Mouse (Mus musculus) CH12.LX (cell line): ENCODE measurements around the gene Emg1. TPM values are rescaled to one million over a fixed set of nuclear protein-coding genes. Genes with fewer than 3 reads are reported as not detected.

Experiments used
- polyA plus RNA-seq: library from polyadenylated mRNA; unstranded; fragments of >175 nt; gene quantifications from 2 replicates; pipeline ENCODE4 v1.2.1, GENCODE M21; 2012; ENCODE audit warnings: low read depth; ENCODE audit not compliant: insufficient read length
- total RNA-seq, 2 experiments: library from RNA; depleted of rRNA; stranded (reverse); fragments of 300-350 nt in 1 of 2; fragments of >200 nt in 1 of 2; gene quantifications; 2 replicates each; pipeline ENCODE4 v1.2.3; 2012 to 2014

The Emg1 gene
- total and polyA plus RNA-seq, 3 experiments, result 301 to 481 (median 352) TPM

Other genes with a start within 250 kb of the Emg1 start
Only the 20 nearest of the 25 such genes appear.
- 0.55 and 0.80 TPM in 2 replicates for gene C1s1, start 169.8 kb downstream of the Emg1 start, total RNA-seq (2012; rRNA removed)
- gene C1s1, start 169.8 kb downstream of the Emg1 start, total RNA-seq (2014; rRNA removed), result 1.3 and 1.8 TPM in 2 replicates
- gene C1s1, start 169.8 kb downstream of the Emg1 start, polyA plus RNA-seq, result 2.4 and 4.8 TPM in 2 replicates
- gene C1rb, start 141.9 kb downstream of the Emg1 start, total RNA-seq (2012; rRNA removed), result not detected in 2 replicates
- gene C1rb, start 141.9 kb downstream of the Emg1 start, total RNA-seq (2014; rRNA removed), result not detected in 2 replicates
- not detected in 2 replicates for gene C1rb, start 141.9 kb downstream of the Emg1 start, polyA plus RNA-seq
- gene C1s2, start 76.1 kb downstream of the Emg1 start, total RNA-seq (2012; rRNA removed), result 0.08 TPM in 1 of 2 replicates, not detected in the other
- gene C1s2, start 76.1 kb downstream of the Emg1 start, total RNA-seq (2014; rRNA removed), result 0.08 and 0.18 TPM in 2 replicates
- 0.10 and 0.19 TPM in 2 replicates for gene C1s2, start 76.1 kb downstream of the Emg1 start, polyA plus RNA-seq
- 52.9 and 53.4 TPM in 2 replicates for gene Lpcat3, start 49.2 kb downstream of the Emg1 start, total RNA-seq (2012; rRNA removed)
- 68.0 and 77.0 TPM in 2 replicates for gene Lpcat3, start 49.2 kb downstream of the Emg1 start, total RNA-seq (2014; rRNA removed)
- gene Lpcat3, start 49.2 kb downstream of the Emg1 start, polyA plus RNA-seq, result 86.9 and 113 TPM in 2 replicates
- 440 and 578 TPM in 2 replicates for gene Phb2, start 158 bp upstream of the Emg1 start, total RNA-seq (2012; rRNA removed)
- 380 and 405 TPM in 2 replicates for gene Phb2, start 158 bp upstream of the Emg1 start, total RNA-seq (2014; rRNA removed)
- 623 and 694 TPM in 2 replicates for gene Phb2, start 158 bp upstream of the Emg1 start, polyA plus RNA-seq
- gene Ptpn6, start 26.5 kb upstream of the Emg1 start, total RNA-seq (2012; rRNA removed), result 247 and 283 TPM in 2 replicates
- 300 and 327 TPM in 2 replicates for gene Ptpn6, start 26.5 kb upstream of the Emg1 start, total RNA-seq (2014; rRNA removed)
- 585 and 814 TPM in 2 replicates for gene Ptpn6, start 26.5 kb upstream of the Emg1 start, polyA plus RNA-seq
- 146 and 197 TPM in 2 replicates for gene Grcc10, start 29.2 kb upstream of the Emg1 start, total RNA-seq (2012; rRNA removed)
- 59.3 and 64.3 TPM in 2 replicates for gene Grcc10, start 29.2 kb upstream of the Emg1 start, total RNA-seq (2014; rRNA removed)
- gene Grcc10, start 29.2 kb upstream of the Emg1 start, polyA plus RNA-seq, result 88.4 and 93.7 TPM in 2 replicates
- gene Gm45234, start 43.8 kb upstream of the Emg1 start, total RNA-seq (2012; rRNA removed), result not detected in 2 replicates
- not detected in 2 replicates for gene Gm45234, start 43.8 kb upstream of the Emg1 start, total RNA-seq (2014; rRNA removed)
- not detected in 2 replicates for gene Gm45234, start 43.8 kb upstream of the Emg1 start, polyA plus RNA-seq
- 3.8 and 4.6 TPM in 2 replicates for gene Atn1, start 44.3 kb upstream of the Emg1 start, total RNA-seq (2012; rRNA removed)
- gene Atn1, start 44.3 kb upstream of the Emg1 start, total RNA-seq (2014; rRNA removed), result 0.50 and 1.7 TPM in 2 replicates
- gene Atn1, start 44.3 kb upstream of the Emg1 start, polyA plus RNA-seq, result 27.0 and 35.1 TPM in 2 replicates
- gene Eno2, start 57.5 kb upstream of the Emg1 start, total RNA-seq (2012; rRNA removed), result 15.9 and 24.6 TPM in 2 replicates
- gene Eno2, start 57.5 kb upstream of the Emg1 start, total RNA-seq (2014; rRNA removed), result 20.8 and 26.7 TPM in 2 replicates
- gene Eno2, start 57.5 kb upstream of the Emg1 start, polyA plus RNA-seq, result 23.1 and 23.6 TPM in 2 replicates
- not detected in 2 replicates for gene Lrrc23, start 67.5 kb upstream of the Emg1 start, total RNA-seq (2012; rRNA removed)
- not detected in 2 replicates for gene Lrrc23, start 67.5 kb upstream of the Emg1 start, total RNA-seq (2014; rRNA removed)
- gene Lrrc23, start 67.5 kb upstream of the Emg1 start, polyA plus RNA-seq, result 0.20 TPM in 1 of 2 replicates, not detected in the other
- 2.1 and 2.4 TPM in 2 replicates for gene Spsb2, start 96.5 kb upstream of the Emg1 start, total RNA-seq (2012; rRNA removed)
- not detected in 2 replicates for gene Spsb2, start 96.5 kb upstream of the Emg1 start, total RNA-seq (2014; rRNA removed)
- 3.3 and 3.4 TPM in 2 replicates for gene Spsb2, start 96.5 kb upstream of the Emg1 start, polyA plus RNA-seq
- 733 and 1,303 TPM in 2 replicates for gene Tpi1, start 102.1 kb upstream of the Emg1 start, total RNA-seq (2012; rRNA removed)
- gene Tpi1, start 102.1 kb upstream of the Emg1 start, total RNA-seq (2014; rRNA removed), result 1,570 and 1,645 TPM in 2 replicates
- gene Tpi1, start 102.1 kb upstream of the Emg1 start, polyA plus RNA-seq, result 758 and 807 TPM in 2 replicates
- gene Usp5, start 117.3 kb upstream of the Emg1 start, total RNA-seq (2012; rRNA removed), result 107 and 126 TPM in 2 replicates
- gene Usp5, start 117.3 kb upstream of the Emg1 start, total RNA-seq (2014; rRNA removed), result 75.7 and 79.8 TPM in 2 replicates
- 96.5 and 103 TPM in 2 replicates for gene Usp5, start 117.3 kb upstream of the Emg1 start, polyA plus RNA-seq
- gene Cdca3, start 117.4 kb upstream of the Emg1 start, total RNA-seq (2012; rRNA removed), result 116 and 117 TPM in 2 replicates
- gene Cdca3, start 117.4 kb upstream of the Emg1 start, total RNA-seq (2014; rRNA removed), result 188 and 229 TPM in 2 replicates
- 171 and 224 TPM in 2 replicates for gene Cdca3, start 117.4 kb upstream of the Emg1 start, polyA plus RNA-seq
- 0.64 and 0.84 TPM in 2 replicates for gene Gnb3, start 128.1 kb upstream of the Emg1 start, total RNA-seq (2012; rRNA removed)
- gene Gnb3, start 128.1 kb upstream of the Emg1 start, total RNA-seq (2014; rRNA removed), result 1.6 and 2.2 TPM in 2 replicates
- 4.1 and 4.7 TPM in 2 replicates for gene Gnb3, start 128.1 kb upstream of the Emg1 start, polyA plus RNA-seq
- 0.13 and 0.34 TPM in 2 replicates for gene P3h3, start 145.6 kb upstream of the Emg1 start, total RNA-seq (2012; rRNA removed)
- 0.19 TPM in 1 of 2 replicates, not detected in the other for gene P3h3, start 145.6 kb upstream of the Emg1 start, total RNA-seq (2014; rRNA removed)
- 0.31 and 0.44 TPM in 2 replicates for gene P3h3, start 145.6 kb upstream of the Emg1 start, polyA plus RNA-seq
- gene Gpr162, start 151.8 kb upstream of the Emg1 start, total RNA-seq (2012; rRNA removed), result 1.6 and 2.0 TPM in 2 replicates
- gene Gpr162, start 151.8 kb upstream of the Emg1 start, total RNA-seq (2014; rRNA removed), result 0.48 and 0.97 TPM in 2 replicates
- 1.7 and 1.9 TPM in 2 replicates for gene Gpr162, start 151.8 kb upstream of the Emg1 start, polyA plus RNA-seq
- 0.29 and 0.34 TPM in 2 replicates for gene Cd4, start 176.0 kb upstream of the Emg1 start, total RNA-seq (2012; rRNA removed)
- gene Cd4, start 176.0 kb upstream of the Emg1 start, total RNA-seq (2014; rRNA removed), result 0.26 and 0.27 TPM in 2 replicates
- 1.1 and 1.6 TPM in 2 replicates for gene Cd4, start 176.0 kb upstream of the Emg1 start, polyA plus RNA-seq
- 1.2 and 1.9 TPM in 2 replicates for gene Lag3, start 199.5 kb upstream of the Emg1 start, total RNA-seq (2012; rRNA removed)
- gene Lag3, start 199.5 kb upstream of the Emg1 start, total RNA-seq (2014; rRNA removed), result 0.32 and 0.52 TPM in 2 replicates
- gene Lag3, start 199.5 kb upstream of the Emg1 start, polyA plus RNA-seq, result 1.5 and 2.0 TPM in 2 replicates